Comparison of ENCODE assay signal across 8 mouse cellular contexts in genomic region chr2:30063235-30063634, GRCm38 (mm10). TPM values are rescaled to one million over a fixed set of nuclear protein-coding genes. Genes with fewer than 3 reads are reported as not detected.
DNase-seq lines count a peak whose midpoint lies in the region; ATAC-seq and TF ChIP-seq lines count a peak whose summit lies in the region.

No protein-coding gene starts in this region.

- TF ChIP-seq POLR2A in ES-Bruce4 (IDR thresholded peaks at IDR 0.05; ENCODE audit: insufficient read depth, low read length), result no peak

- no peaks in the 10 kb centered on the region for H3K27me3 ChIP-seq in heart, embryonic 10.5 days (ENCODE audit: insufficient read depth, poor library complexity, severe bottlenecking)
- H3K27me3 ChIP-seq in ES-Bruce4 (ENCODE audit: control insufficient read depth, insufficient read depth, low read length, poor library complexity, severe bottlenecking), result no peaks in the 10 kb centered on the region
- H3K27me3 ChIP-seq in forebrain, embryonic 13.5 days, result no peaks in the 10 kb centered on the region
- no peaks in the 10 kb centered on the region for H3K27me3 ChIP-seq in liver, embryonic 16.5 days (ENCODE audit: control insufficient read depth, insufficient read depth, low read depth, low read length)

- peaks cover 2% of the 10 kb centered on the region for H3K36me3 ChIP-seq in heart, embryonic 10.5 days
- peaks cover 24% of the 10 kb centered on the region for H3K36me3 ChIP-seq in ES-Bruce4 (ENCODE audit: control insufficient read depth, insufficient read depth, low read length, poor library complexity, severe bottlenecking)
- no peaks in the 10 kb centered on the region for H3K36me3 ChIP-seq in forebrain, embryonic 13.5 days (ENCODE audit: poor library complexity, severe bottlenecking)
- H3K36me3 ChIP-seq in liver, embryonic 16.5 days (ENCODE audit: control insufficient read depth, insufficient read depth), result no peaks in the 10 kb centered on the region

- peak overlapping the region; percentile 95 for H3K27ac ChIP-seq in heart, embryonic 10.5 days
- peak overlapping the region; percentile 71 for H3K27ac ChIP-seq in ES-Bruce4 (ENCODE audit: insufficient read depth, low read length)
- peak overlapping the region; percentile 82 for H3K27ac ChIP-seq in forebrain, embryonic 13.5 days
- H3K27ac ChIP-seq in liver, embryonic 16.5 days (ENCODE audit: low read length), result peak overlapping the region; percentile 92

- H3K4me1 ChIP-seq in heart, embryonic 10.5 days, result peaks cover 37% of the 10 kb centered on the region
- no peaks in the 10 kb centered on the region for H3K4me1 ChIP-seq in ES-Bruce4 (ENCODE audit: control insufficient read depth, insufficient read depth, low read length)
- H3K4me1 ChIP-seq in forebrain, embryonic 13.5 days, result peaks cover 50% of the 10 kb centered on the region
- peaks cover 44% of the 10 kb centered on the region for H3K4me1 ChIP-seq in liver, embryonic 16.5 days (ENCODE audit: control insufficient read depth, low read depth, low read length)

- no peak for TF ChIP-seq EP300 in ES-Bruce4 (IDR thresholded peaks at IDR 0.05; ENCODE audit: insufficient read depth, low read depth, low read length)

- H3K9me3 ChIP-seq in heart, embryonic 10.5 days, result no peaks in the 10 kb centered on the region
- H3K9me3 ChIP-seq in ES-Bruce4 (replicated peaks; ENCODE audit: control insufficient read depth, insufficient read depth, low read length, poor library complexity, severe bottlenecking), result no peaks in the 10 kb centered on the region
- no peaks in the 10 kb centered on the region for H3K9me3 ChIP-seq in forebrain, embryonic 13.5 days (replicated peaks)
- H3K9me3 ChIP-seq in liver, embryonic 16.5 days (replicated peaks; ENCODE audit: control insufficient read depth, low read length), result no peaks in the 10 kb centered on the region

- WGBS in heart, embryonic 10.5 days, result 4% methylated on average over 8 of the region's 8 CpGs
- WGBS in forebrain, embryonic 13.5 days, result 5% methylated on average over 8 of the region's 8 CpGs
- WGBS in liver, embryonic 16.5 days (ENCODE audit: insufficient replicate concordance), result under 1% methylated on average over 8 of the region's 8 CpGs

- intact Hi-C loops in left cerebral cortex, postnatal 14 days (cut with DNase I), result no loop called here

- peak overlapping the region; percentile 100 for H3K9ac ChIP-seq in ES-Bruce4 (ENCODE audit: low read depth, poor library complexity, severe bottlenecking)
- H3K9ac ChIP-seq in forebrain, embryonic 13.5 days, result peak overlapping the region; percentile 72
- peak overlapping the region; percentile 81 for H3K9ac ChIP-seq in liver, embryonic 16.5 days (ENCODE audit: low read depth, low read length)

- ATAC-seq in forebrain, embryonic 13.5 days, result no peak
- no peak for ATAC-seq in liver, embryonic 16.5 days (ENCODE audit: low read depth)

- TF ChIP-seq CTCF in ES-Bruce4 (IDR thresholded peaks at IDR 0.05; ENCODE audit: low read depth, low read length), result no peak

- DNase-seq in heart, embryonic 10.5 days (ENCODE audit: low spot score), result no peak
- DNase-seq in heart, adult 18-20 months, result no peak
- DNase-seq in left cerebral cortex, postnatal 14 days (ENCODE audit: low spot score in 2 of 2), result no peak
- no peak for DNase-seq in cerebellum, postnatal 36 days
- DNase-seq in lung, postnatal 10 days, result no peak

- peak overlapping the region; percentile 77 for H3K4me3 ChIP-seq in heart, embryonic 10.5 days
- peak overlapping the region; percentile 93 for H3K4me3 ChIP-seq in ES-Bruce4 (ENCODE audit: low read depth, low read length)
- H3K4me3 ChIP-seq in forebrain, embryonic 13.5 days, result peak overlapping the region; percentile 59
- H3K4me3 ChIP-seq in liver, embryonic 16.5 days (ENCODE audit: low read depth, low read length), result peak overlapping the region; percentile 80

- peak overlapping the region; percentile 88 for H3K4me2 ChIP-seq in forebrain, embryonic 13.5 days
- H3K4me2 ChIP-seq in liver, embryonic 16.5 days (ENCODE audit: low read depth, low read length), result peak overlapping the region; percentile 100

RNA-seq across cellular contexts. Expression of gene Set, which starts 6.1 kb away (rescaled TPM):
- polyA plus RNA-seq in heart, embryonic 10.5 days (2016; fragmentation: Nextera tagmentation; extraction: Ambion mirVana), result 341 and 570 TPM in 2 replicates
- total RNA-seq in heart, adult 18-20 months (2021), result 10 to 100 TPM; 94.9 to 98.5 TPM
- polyA plus RNA-seq in ES-Bruce4 (2011; ENCODE audit: insufficient read depth, insufficient read length, low read depth, missing spikeins), result 1,058 and 1,233 TPM in 2 replicates
- 587 and 610 TPM in 2 replicates for polyA plus RNA-seq in forebrain, embryonic 13.5 days (2015; fragmentation: Nextera tagmentation; extraction: Ambion mirVana)
- polyA plus RNA-seq in liver, embryonic 16.5 days (2015; fragmentation: Nextera tagmentation; extraction: Ambion mirVana), result 117 and 130 TPM in 2 replicates
- 100 to 1,000 TPM; 171 to 193 TPM for total RNA-seq in left cerebral cortex, postnatal 14 days (2021)

RNA-seq across cellular contexts. Expression of gene Pkn3, which starts 14.2 kb away (rescaled TPM):
- polyA plus RNA-seq in heart, embryonic 10.5 days (2016; fragmentation: Nextera tagmentation; extraction: Ambion mirVana), result 13.8 and 17.7 TPM in 2 replicates
- 1 to 10 TPM; 7.8 to 9.3 TPM for total RNA-seq in heart, adult 18-20 months (2021)
- polyA plus RNA-seq in ES-Bruce4 (2011; ENCODE audit: insufficient read depth, insufficient read length, low read depth, missing spikeins), result 15.2 and 17.2 TPM in 2 replicates
- 5.7 and 6.7 TPM in 2 replicates for polyA plus RNA-seq in forebrain, embryonic 13.5 days (2015; fragmentation: Nextera tagmentation; extraction: Ambion mirVana)
- polyA plus RNA-seq in liver, embryonic 16.5 days (2015; fragmentation: Nextera tagmentation; extraction: Ambion mirVana), result 2.1 and 2.3 TPM in 2 replicates
- 1 to 10 TPM; 1.8 to 2.2 TPM for total RNA-seq in left cerebral cortex, postnatal 14 days (2021)

RNA-seq across cellular contexts. Expression of gene Wdr34, which starts 14.6 kb away (rescaled TPM):
- polyA plus RNA-seq in heart, embryonic 10.5 days (2016; fragmentation: Nextera tagmentation; extraction: Ambion mirVana), result 17.7 and 22.3 TPM in 2 replicates
- total RNA-seq in heart, adult 18-20 months (2021), result 1 to 10 TPM; 6.3 to 6.8 TPM
- polyA plus RNA-seq in ES-Bruce4 (2011; ENCODE audit: insufficient read depth, insufficient read length, low read depth, missing spikeins), result 20.6 and 22.2 TPM in 2 replicates
- 50.8 and 57.2 TPM in 2 replicates for polyA plus RNA-seq in forebrain, embryonic 13.5 days (2015; fragmentation: Nextera tagmentation; extraction: Ambion mirVana)
- 5.3 and 5.7 TPM in 2 replicates for polyA plus RNA-seq in liver, embryonic 16.5 days (2015; fragmentation: Nextera tagmentation; extraction: Ambion mirVana)
- 10 to 100 TPM; 42.6 to 47.8 TPM for total RNA-seq in left cerebral cortex, postnatal 14 days (2021)

RNA-seq across cellular contexts. Expression of gene Zdhhc12, which starts 30.2 kb away (rescaled TPM):
- polyA plus RNA-seq in heart, embryonic 10.5 days (2016; fragmentation: Nextera tagmentation; extraction: Ambion mirVana), result 65.5 and 66.2 TPM in 2 replicates
- total RNA-seq in heart, adult 18-20 months (2021), result 1 to 10 TPM; 2.8 to 3.9 TPM
- 39.0 and 41.2 TPM in 2 replicates for polyA plus RNA-seq in ES-Bruce4 (2011; ENCODE audit: insufficient read depth, insufficient read length, low read depth, missing spikeins)
- polyA plus RNA-seq in forebrain, embryonic 13.5 days (2015; fragmentation: Nextera tagmentation; extraction: Ambion mirVana), result 21.0 and 21.2 TPM in 2 replicates
- 17.6 and 18.7 TPM in 2 replicates for polyA plus RNA-seq in liver, embryonic 16.5 days (2015; fragmentation: Nextera tagmentation; extraction: Ambion mirVana)
- total RNA-seq in left cerebral cortex, postnatal 14 days (2021), result 10 to 100 TPM; 13.0 to 14.1 TPM
